Mouse (Mus musculus) ES-Bruce4 (cell line): Measurements from ENCODE around the gene Fam222b.

Experiments used
- CTCF ChIP-seq: IDR thresholded peaks from one replicate; pipeline ENCODE4 v1.8.1; 2011; ENCODE audit warnings: low read depth, low read length
- POLR2A ChIP-seq: IDR thresholded peaks from one replicate; pipeline ENCODE4 v1.8.1; 2011; ENCODE audit warnings: low read length; ENCODE audit not compliant: insufficient read depth

GRCm38 (mm10) chr11:78175771-78176401 is 81.4 kb downstream of the Fam222b start:
- TF ChIP-seq CTCF (no peak), POLR2A (no peak)
